Mouse (Mus musculus) hindbrain, embryonic 14.5 days (tissue): ENCODE data around the gene Esp8. TPM values are rescaled to one million over a fixed set of nuclear protein-coding genes. Genes with fewer than 3 reads are reported as not detected.
"Not testable (repeated sequence)": the region's sequence is repeated elsewhere in the genome, so short reads cannot be mapped to it uniquely, and the experiment has no call there.

Experiments
- ATAC-seq: fragments of 200-750 bp; cut with Nextera tagmentation; 2 replicates; pipeline ENCODE4 v1.8.0; 2017; ENCODE audit warnings: moderate number of reproducible peaks, mild to moderate bottlenecking, moderate TSS enrichment, moderate library complexity; ENCODE audit not compliant: low FRiP score
- DNase-seq: peaks from one replicate; pipeline ENCODE4 v3.0.0-alpha.2; 2015; ENCODE audit warnings: low spot score
- H3K27ac ChIP-seq: fragments of 300-500 bp; sonication (generic); 2 replicates; pipeline ENCODE4 v1.5.1; 2014; ENCODE audit warnings: mild to moderate bottlenecking, moderate library complexity
- H3K27me3 ChIP-seq: fragments of 300-500 bp; sonication (generic); 2 replicates; pipeline ENCODE4 v1.6.1; 2014; ENCODE audit warnings: mild to moderate bottlenecking, low read length, mixed read lengths; ENCODE audit not compliant: control insufficient read depth, insufficient read depth
- H3K36me3 ChIP-seq: fragments of 300-500 bp; sonication (generic); replicated peaks from 2 replicates; pipeline ENCODE4 v1.6.1; 2014; ENCODE audit not compliant: control insufficient read depth, insufficient read depth
- H3K4me1 ChIP-seq: fragments of 300-500 bp; sonication (generic); replicated peaks from 2 replicates; pipeline ENCODE4 v1.6.1; 2014; ENCODE audit warnings: antibody characterized with exemption, low read length, mixed read lengths; ENCODE audit not compliant: control insufficient read depth, insufficient read depth
- H3K4me2 ChIP-seq: fragments of 300-500 bp; sonication (generic); replicated peaks from 2 replicates; pipeline ENCODE4 v1.6.1; 2014; ENCODE audit warnings: mild to moderate bottlenecking, moderate library complexity
- H3K4me3 ChIP-seq: fragments of 300-500 bp; sonication (generic); replicated peaks from 2 replicates; pipeline ENCODE4 v1.5.1; 2014; ENCODE audit warnings: mild to moderate bottlenecking, low read length
- H3K9ac ChIP-seq: fragments of 300-500 bp; sonication (generic); 2 replicates; pipeline ENCODE4 v1.6.1; 2014
- H3K9me3 ChIP-seq: fragments of 300-500 bp; sonication (generic); 2 replicates; pipeline ENCODE4 v1.6.1; 2016; ENCODE audit warnings: low read length; ENCODE audit not compliant: control insufficient read depth
- WGBS: fragments of 180-500 bp; shearing (Covaris S2); extraction: QIAGEN DNeasy Blood & Tissue Kit; methylation state at CpG from one replicate; pipeline ENCODE4 v1.1.7; 2014; 5-methylcytosine and 5-hydroxymethylcytosine counted together
- polyA plus RNA-seq: library from polyadenylated mRNA; unstranded; fragments of >200 nt; fragmentation: Nextera tagmentation; extraction: Ambion mirVana; gene quantifications from 2 replicates; pipeline ENCODE4 v1.2.1, GENCODE M21; 2014

The Esp8 gene
- polyA plus RNA-seq, result not detected in 2 replicates

- Histone ChIP-seq H3K36me3 (no peaks in the 10 kb centered on the region), H3K4me1 (no peaks in the 10 kb centered on the region), H3K4me2 (no peak within 1 kb of the TSS), H3K27me3 (no peaks in the 10 kb centered on the region), H3K9me3 (no peaks in the 10 kb centered on the region), H3K9ac (no peak within 1 kb of the TSS), H3K4me3 (no peak within 1 kb of the TSS), H3K27ac (no peak within 1 kb of the TSS)
- no peak for DNase-seq
- WGBS, result 36% methylated on average over 3 of the region's 3 CpGs
- no peak for ATAC-seq
These were observed at the start of gene Esp8 for GRCm38 (mm10) chr17:40519818-40520217. Esp8 (plus strand) TSS chr17:40520022.

GRCm38 (mm10) chr17:40483566-40483965 is 36.3 kb upstream of the Esp8 start:
- not testable (repeated sequence) for ATAC-seq, H3K4me1 ChIP-seq, H3K4me2 ChIP-seq, H3K27me3 ChIP-seq, H3K27ac ChIP-seq, DNase-seq, H3K9me3 ChIP-seq, H3K4me3 ChIP-seq, H3K36me3 ChIP-seq, H3K9ac ChIP-seq
- WGBS, result 77% methylated on average over 10 of the region's 10 CpGs

- H3K27me3 ChIP-seq, DNase-seq, H3K4me3 ChIP-seq, H3K4me1 ChIP-seq, H3K4me2 ChIP-seq, H3K27ac ChIP-seq, H3K9me3 ChIP-seq, ATAC-seq, H3K36me3 ChIP-seq, H3K9ac ChIP-seq: not testable (repeated sequence)
- 92% methylated on average over 4 of the region's 4 CpGs for WGBS
These were observed 24.2 kb upstream of the Esp8 start for GRCm38 (mm10) chr17:40495468-40496185.

GRCm38 (mm10) chr17:40529813-40530212 is 10.0 kb downstream of the Esp8 start:
- H3K9ac ChIP-seq, result no peak overlapping the region
- ATAC-seq (no peak), DNase-seq (no peak)
- H3K4me2 ChIP-seq, result no peak overlapping the region
- 88% methylated on average over 3 of the region's 3 CpGs for WGBS
- no peak overlapping the region for H3K4me3 ChIP-seq
- H3K27me3 ChIP-seq, result no peaks in the 10 kb centered on the region
- no peak overlapping the region for H3K27ac ChIP-seq
- no peaks in the 10 kb centered on the region for H3K4me1 ChIP-seq
- H3K36me3 ChIP-seq, result no peaks in the 10 kb centered on the region
- H3K9me3 ChIP-seq, result no peaks in the 10 kb centered on the region

GRCm38 (mm10) chr17:40531147-40531546 is 11.3 kb downstream of the Esp8 start:
- no peak for ATAC-seq

GRCm38 (mm10) chr17:40547005-40547404 is 27.2 kb downstream of the Esp8 start:
- not testable (repeated sequence) for DNase-seq, H3K36me3 ChIP-seq, H3K9me3 ChIP-seq, H3K27ac ChIP-seq, H3K4me1 ChIP-seq, ATAC-seq, H3K9ac ChIP-seq, H3K27me3 ChIP-seq, H3K4me3 ChIP-seq, H3K4me2 ChIP-seq
- 87% methylated on average over 5 of the region's 5 CpGs for WGBS

More at GRCm38 (mm10) chr17:40531147-40531546, 11.3 kb downstream of the Esp8 start:
- no peak for DNase-seq
- no peak overlapping the region for H3K4me2 ChIP-seq
- no peaks in the 10 kb centered on the region for H3K27me3 ChIP-seq
- no peaks in the 10 kb centered on the region for H3K36me3 ChIP-seq
- no peaks in the 10 kb centered on the region for H3K9me3 ChIP-seq
- 89% methylated on average over 1 of the region's 1 CpGs for WGBS
- H3K4me3 ChIP-seq, result no peak overlapping the region
- no peak overlapping the region for H3K27ac ChIP-seq
- H3K4me1 ChIP-seq, result no peaks in the 10 kb centered on the region
- no peak overlapping the region for H3K9ac ChIP-seq

GRCm38 (mm10) chr17:40553470-40553869 is 33.6 kb downstream of the Esp8 start:
- Histone ChIP-seq H3K27me3 (no peaks in the 10 kb centered on the region), H3K27ac (no peak overlapping the region), H3K36me3 (no peaks in the 10 kb centered on the region), H3K4me2 (no peak overlapping the region), H3K4me3 (no peak overlapping the region), H3K4me1 (no peaks in the 10 kb centered on the region), H3K9me3 (no peaks in the 10 kb centered on the region), H3K9ac (no peak overlapping the region)
- ATAC-seq (no peak), DNase-seq (no peak)
- WGBS, result 83% methylated on average over 1 of the region's 1 CpGs

GRCm38 (mm10) chr17:40561207-40561606 is 41.4 kb downstream of the Esp8 start, which contains the start of gene Esp6:
Esp6 (plus strand) TSS chr17:40561507.
- DNase-seq, result no peak
- H3K9me3 ChIP-seq, result no peaks in the 10 kb centered on the region
- H3K9ac ChIP-seq, result no peak within 1 kb of the TSS
- ATAC-seq, result no peak
- no peak within 1 kb of the TSS for H3K4me2 ChIP-seq
- 87% methylated on average over 5 of the region's 5 CpGs for WGBS
- H3K4me1 ChIP-seq, result no peaks in the 10 kb centered on the region
- H3K27me3 ChIP-seq, result no peaks in the 10 kb centered on the region
- no peak within 1 kb of the TSS for H3K4me3 ChIP-seq
- H3K36me3 ChIP-seq, result no peaks in the 10 kb centered on the region
- no peak within 1 kb of the TSS for H3K27ac ChIP-seq
